Mouse (Mus musculus): ENCODE measurements around the gene Basp1. TPM values are rescaled to one million over a fixed set of nuclear protein-coding genes. Genes with fewer than 3 reads are reported as not detected.

The Basp1 gene
- total RNA-seq, 2 experiments from 2014 or later: 2.6 to 8.3 TPM

- ATAC-seq (replicated peaks; ENCODE audit: low FRiP score, poor library complexity, severe bottlenecking): no peak
These were observed 15.0 kb upstream of the Basp1 start for GRCm38 (mm10) chr15:25428551-25428950.

GRCm38 (mm10) chr15:25420266-25420665 is 6.7 kb upstream of the Basp1 start:
- no peak for ATAC-seq (replicated peaks; ENCODE audit: low FRiP score, poor library complexity, severe bottlenecking)

GRCm38 (mm10) chr15:25416367-25416766 is 2.8 kb upstream of the Basp1 start:
- no peak for ATAC-seq (replicated peaks; ENCODE audit: low FRiP score, poor library complexity, severe bottlenecking)

- ATAC-seq (replicated peaks; ENCODE audit: low FRiP score, poor library complexity, severe bottlenecking): no peak
These were observed 2.4 kb upstream of the Basp1 start for GRCm38 (mm10) chr15:25415958-25416357.

GRCm38 (mm10) chr15:25414747-25415119 is 1.2 kb upstream of the Basp1 start:
- ATAC-seq (replicated peaks; ENCODE audit: low FRiP score, poor library complexity, severe bottlenecking): no peak

- ATAC-seq (replicated peaks; ENCODE audit: low FRiP score, poor library complexity, severe bottlenecking): no peak
These were observed 615 bp upstream of the Basp1 start for GRCm38 (mm10) chr15:25414011-25414746.

- ATAC-seq (replicated peaks; ENCODE audit: low FRiP score, poor library complexity, severe bottlenecking): no peak
These were observed 753 bp downstream of the Basp1 start for GRCm38 (mm10) chr15:25412761-25413261.

- ATAC-seq (replicated peaks; ENCODE audit: low FRiP score, poor library complexity, severe bottlenecking): no peak
These were observed 1.4 kb downstream of the Basp1 start for GRCm38 (mm10) chr15:25412171-25412641.

- ATAC-seq (replicated peaks; ENCODE audit: low FRiP score, poor library complexity, severe bottlenecking): no peak
These were observed 2.1 kb downstream of the Basp1 start for GRCm38 (mm10) chr15:25411461-25411860.

GRCm38 (mm10) chr15:25405926-25406325 is 7.6 kb downstream of the Basp1 start:
- no peak for ATAC-seq (replicated peaks; ENCODE audit: low FRiP score, poor library complexity, severe bottlenecking)

- no peak for ATAC-seq (replicated peaks; ENCODE audit: low FRiP score, poor library complexity, severe bottlenecking)
These were observed 9.7 kb downstream of the Basp1 start for GRCm38 (mm10) chr15:25403879-25404278.

GRCm38 (mm10) chr15:25402001-25402400 is 11.6 kb downstream of the Basp1 start:
- no peak for ATAC-seq (replicated peaks; ENCODE audit: low FRiP score, poor library complexity, severe bottlenecking)

GRCm38 (mm10) chr15:25400276-25400675 is 13.3 kb downstream of the Basp1 start:
- no peak for ATAC-seq (replicated peaks; ENCODE audit: low FRiP score, poor library complexity, severe bottlenecking)

GRCm38 (mm10) chr15:25395912-25396590 is 17.5 kb downstream of the Basp1 start:
- ATAC-seq (replicated peaks; ENCODE audit: low FRiP score, poor library complexity, severe bottlenecking): no peak

- no peak for ATAC-seq (replicated peaks; ENCODE audit: low FRiP score, poor library complexity, severe bottlenecking)
These were observed 21.0 kb downstream of the Basp1 start for GRCm38 (mm10) chr15:25392525-25393099.

- ATAC-seq (replicated peaks; ENCODE audit: low FRiP score, poor library complexity, severe bottlenecking): no peak
These were observed 22.4 kb downstream of the Basp1 start for GRCm38 (mm10) chr15:25391210-25391609.

GRCm38 (mm10) chr15:25387572-25387971 is 26.0 kb downstream of the Basp1 start:
- ATAC-seq (replicated peaks; ENCODE audit: low FRiP score, poor library complexity, severe bottlenecking): no peak

GRCm38 (mm10) chr15:25380051-25380450 is 33.5 kb downstream of the Basp1 start:
- ATAC-seq (replicated peaks; ENCODE audit: low FRiP score, poor library complexity, severe bottlenecking): no peak

GRCm38 (mm10) chr15:25378707-25379106 is 34.9 kb downstream of the Basp1 start:
- no peak for ATAC-seq (replicated peaks; ENCODE audit: low FRiP score, poor library complexity, severe bottlenecking)

GRCm38 (mm10) chr15:25376914-25377313 is 36.6 kb downstream of the Basp1 start:
- ATAC-seq (replicated peaks; ENCODE audit: low FRiP score, poor library complexity, severe bottlenecking): no peak

- no peak for ATAC-seq (replicated peaks; ENCODE audit: low FRiP score, poor library complexity, severe bottlenecking)
These were observed 40.1 kb downstream of the Basp1 start for GRCm38 (mm10) chr15:25373486-25373885.

Data from erythroblast, adult 5-6 weeks (primary cell).